Mouse (Mus musculus): ENCODE results near the gene Man1c1. TPM values are rescaled to one million over a fixed set of nuclear protein-coding genes. Genes with fewer than 3 reads are reported as not detected.
A peak's percentile ranks its signal among the peaks of the same experiment; 100 is the strongest.

Man1c1 gene
- polyA plus RNA-seq, 1 experiment: 93.7 TPM

- Histone ChIP-seq H3K4me1 (ENCODE audit: control insufficient read depth, insufficient read depth, low read length) (peaks cover 53% of the 10 kb centered on the region), H3K4me3 (ENCODE audit: insufficient read depth, low read length) (no peak overlapping the region), H3K27ac (ENCODE audit: insufficient read depth, low read depth, low read length) (no peak overlapping the region)
- no peak for TF ChIP-seq CTCF (IDR thresholded peaks at IDR 0.05; ENCODE audit: low read depth, low read length)
- no peak for TF ChIP-seq POLR2A (IDR thresholded peaks at IDR 0.05; ENCODE audit: borderline replicate concordance, low read depth, low read length)
Measured at GRCm38 (mm10) chr4:134651358-134651757, 52.7 kb downstream of the Man1c1 start.

DNA sequence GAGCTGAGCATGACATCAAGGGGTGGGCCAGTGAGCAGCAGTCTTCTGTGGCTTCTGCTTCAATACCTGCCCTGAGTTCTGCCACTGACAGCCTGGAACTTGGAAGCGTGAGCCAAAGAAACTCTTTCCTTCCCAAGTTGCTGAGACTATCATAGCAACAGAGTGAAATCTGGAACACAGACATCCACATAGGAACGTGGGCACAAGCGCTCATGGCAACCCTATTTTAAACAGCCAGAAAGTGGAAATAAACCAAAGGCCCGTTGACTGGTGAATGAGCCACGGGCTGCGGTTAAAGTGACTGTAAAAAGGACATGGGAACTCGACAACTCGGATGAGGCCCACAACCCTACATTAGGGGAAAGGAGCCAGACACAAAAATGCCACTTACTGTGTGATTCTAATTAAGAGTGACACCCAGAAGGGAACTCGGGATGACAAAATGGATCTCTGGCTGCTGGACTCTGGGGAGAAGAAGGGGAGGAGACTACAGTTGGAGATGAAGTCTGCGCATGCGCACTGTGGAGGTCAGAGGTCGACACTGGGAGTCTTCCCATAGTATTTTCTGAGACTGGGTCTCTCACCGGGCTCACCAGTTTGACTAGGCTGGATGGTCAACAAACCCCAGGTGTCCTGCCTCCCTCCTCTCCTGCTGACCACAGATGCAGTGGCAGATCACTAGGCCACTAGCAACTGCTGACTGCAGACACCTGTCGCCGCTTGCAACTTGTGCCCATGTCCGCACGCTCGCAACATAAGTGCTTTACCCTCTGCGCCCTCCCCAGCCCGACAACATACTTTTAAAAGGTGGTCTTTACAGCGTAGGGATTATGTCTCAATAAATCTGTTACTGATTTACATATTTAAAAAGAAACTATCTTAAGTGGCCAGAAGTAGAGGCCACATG is 58.8 kb downstream of the Man1c1 start:
- Histone ChIP-seq H3K27ac (ENCODE audit: insufficient read depth, low read depth, low read length) (no peak overlapping the region), H3K4me1 (ENCODE audit: control insufficient read depth, insufficient read depth, low read length) (peaks cover 3% of the 10 kb centered on the region; the same call in 1 of the 2 replicates), H3K4me3 (ENCODE audit: insufficient read depth, low read length) (no peak overlapping the region)
- no peak for TF ChIP-seq CTCF (IDR thresholded peaks at IDR 0.05; ENCODE audit: low read depth, low read length)
- TF ChIP-seq POLR2A (IDR thresholded peaks at IDR 0.05; ENCODE audit: borderline replicate concordance, low read depth, low read length): no peak

DNA sequence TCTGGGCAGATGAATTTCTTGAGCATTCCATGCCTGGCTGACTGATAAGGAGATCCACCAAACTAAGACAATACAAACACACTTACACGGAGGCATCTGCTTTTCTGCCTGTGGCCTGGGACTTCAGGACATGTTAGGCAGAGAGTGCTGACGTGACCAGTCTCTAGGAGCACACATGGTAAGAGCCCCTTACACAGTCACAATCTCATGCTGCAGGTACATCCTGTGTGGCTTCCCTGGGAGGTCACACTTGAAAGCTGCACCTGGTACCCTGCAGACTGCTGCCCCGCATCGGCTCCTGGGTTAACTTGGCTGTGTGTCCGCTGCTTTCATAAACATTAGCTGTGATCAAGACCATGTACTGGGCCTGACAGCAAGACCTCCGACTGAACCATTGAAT is 59.7 kb downstream of the Man1c1 start:
- TF ChIP-seq CTCF (IDR thresholded peaks at IDR 0.05; ENCODE audit: low read depth, low read length) (no peak), POLR2A (IDR thresholded peaks at IDR 0.05; ENCODE audit: borderline replicate concordance, low read depth, low read length) (no peak)
- peaks cover 4% of the 10 kb centered on the region for H3K4me1 ChIP-seq (ENCODE audit: control insufficient read depth, insufficient read depth, low read length)
- H3K27ac ChIP-seq (ENCODE audit: insufficient read depth, low read depth, low read length): no peak overlapping the region
- no peak overlapping the region for H3K4me3 ChIP-seq (ENCODE audit: insufficient read depth, low read length)

DNA sequence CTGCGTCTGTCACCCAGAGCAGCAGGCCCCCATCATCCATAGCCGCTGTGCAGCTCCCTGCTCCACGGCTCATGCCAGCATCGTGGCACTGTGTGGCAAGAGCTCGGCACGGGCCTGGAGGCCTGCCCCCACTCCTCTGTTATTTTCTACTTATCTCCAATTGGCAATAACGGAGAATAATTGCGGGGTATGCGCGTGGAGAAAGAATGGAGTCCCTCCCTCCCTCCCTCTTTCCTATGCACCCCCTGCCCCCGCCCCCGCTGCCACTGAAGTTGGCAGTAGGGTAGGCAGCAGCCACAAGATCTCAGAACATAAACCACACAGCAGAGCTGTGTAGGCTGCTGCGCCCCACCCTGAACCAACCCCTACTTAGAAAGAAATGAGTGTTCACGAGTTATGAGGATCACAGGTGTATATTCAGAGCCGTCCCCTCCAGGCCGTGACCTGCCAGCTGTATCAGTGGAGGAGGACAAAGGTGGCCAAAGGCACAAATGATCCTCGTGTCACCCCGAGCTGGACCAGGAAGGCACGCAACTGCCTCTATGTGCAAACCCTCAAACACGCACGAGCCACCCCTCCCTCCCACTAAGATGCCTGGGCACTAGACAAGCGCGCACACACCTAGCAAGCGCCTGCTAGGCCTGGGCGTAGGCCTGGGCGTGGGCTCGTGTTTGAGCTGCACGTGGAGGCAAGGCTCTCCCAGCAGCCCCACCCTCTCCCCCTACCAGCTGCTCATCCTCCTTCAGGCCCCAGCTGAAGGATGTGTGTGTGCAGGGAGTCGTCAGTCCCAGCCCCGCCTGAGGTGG is 62.2 kb downstream of the Man1c1 start:
- TF ChIP-seq POLR2A (IDR thresholded peaks at IDR 0.05; ENCODE audit: borderline replicate concordance, low read depth, low read length) (no peak), CTCF (IDR thresholded peaks at IDR 0.05; ENCODE audit: low read depth, low read length) (no peak)
- Histone ChIP-seq H3K27ac (ENCODE audit: insufficient read depth, low read depth, low read length) (no peak overlapping the region), H3K4me3 (ENCODE audit: insufficient read depth, low read length) (no peak overlapping the region), H3K4me1 (ENCODE audit: control insufficient read depth, insufficient read depth, low read length) (peaks cover 26% of the 10 kb centered on the region)

DNA sequence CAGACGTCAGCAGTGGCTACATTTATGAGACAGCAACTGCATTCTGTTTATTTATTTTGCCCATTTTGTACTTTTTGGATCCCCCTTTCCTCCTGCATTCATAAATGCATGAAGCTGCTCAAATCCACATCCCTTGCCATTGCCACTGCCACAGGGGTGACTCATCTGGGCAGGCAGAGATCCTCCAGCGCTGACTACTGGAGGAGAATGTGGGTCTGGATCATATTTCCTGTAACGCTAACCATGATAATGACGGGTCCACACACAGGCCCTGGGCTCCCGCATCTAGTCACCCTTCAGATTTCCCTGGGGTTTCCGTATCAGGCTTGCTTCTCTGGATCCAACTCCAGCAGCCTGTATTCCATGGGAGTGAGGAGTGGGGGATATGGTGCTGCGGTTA is 64.8 kb downstream of the Man1c1 start:
- no peak for TF ChIP-seq CTCF (IDR thresholded peaks at IDR 0.05; ENCODE audit: low read depth, low read length)
- Histone ChIP-seq H3K4me1 (ENCODE audit: control insufficient read depth, insufficient read depth, low read length) (peaks cover 31% of the 10 kb centered on the region), H3K27ac (ENCODE audit: insufficient read depth, low read depth, low read length) (no peak overlapping the region), H3K4me3 (ENCODE audit: insufficient read depth, low read length) (no peak overlapping the region)

DNA sequence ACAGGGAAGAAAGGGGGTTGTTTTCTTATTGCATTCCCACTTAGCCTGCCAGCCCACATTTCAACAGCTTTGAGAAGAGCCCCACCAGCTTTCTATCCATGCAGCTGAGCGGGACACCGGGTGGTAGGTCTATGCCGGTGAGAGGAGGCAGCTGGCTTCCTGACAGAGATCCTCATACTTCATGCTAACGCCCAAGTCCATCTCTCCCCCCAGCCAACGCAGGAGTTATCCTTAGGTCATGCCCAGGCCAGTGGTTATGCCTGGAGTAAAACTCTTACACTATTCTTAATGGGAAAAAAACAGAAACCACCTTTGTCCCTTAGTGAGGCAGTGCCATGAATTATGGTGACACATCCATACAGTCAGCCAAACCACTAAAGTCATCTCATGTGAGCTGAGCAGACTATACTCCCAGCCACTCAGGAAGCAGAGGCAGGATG is 66.0 kb downstream of the Man1c1 start:
- H3K4me3 ChIP-seq (ENCODE audit: insufficient read depth, low read length): no peak overlapping the region
- TF ChIP-seq POLR2A (IDR thresholded peaks at IDR 0.05; ENCODE audit: borderline replicate concordance, low read depth, low read length): no peak
- TF ChIP-seq CTCF (IDR thresholded peaks at IDR 0.05; ENCODE audit: low read depth, low read length): no peak
- H3K27ac ChIP-seq (ENCODE audit: insufficient read depth, low read depth, low read length): peak overlapping the region; percentile 89
- H3K4me1 ChIP-seq (ENCODE audit: control insufficient read depth, insufficient read depth, low read length): peaks cover 43% of the 10 kb centered on the region

GRCm38 (mm10) chr4:134636406-134636805 is 67.7 kb downstream of the Man1c1 start:
- Histone ChIP-seq H3K4me3 (ENCODE audit: insufficient read depth, low read length) (no peak overlapping the region), H3K27ac (ENCODE audit: insufficient read depth, low read depth, low read length) (no peak overlapping the region), H3K4me1 (ENCODE audit: control insufficient read depth, insufficient read depth, low read length) (peaks cover 56% of the 10 kb centered on the region)
- TF ChIP-seq POLR2A (IDR thresholded peaks at IDR 0.05; ENCODE audit: borderline replicate concordance, low read depth, low read length): no peak
- no peak for TF ChIP-seq CTCF (IDR thresholded peaks at IDR 0.05; ENCODE audit: low read depth, low read length)

DNA sequence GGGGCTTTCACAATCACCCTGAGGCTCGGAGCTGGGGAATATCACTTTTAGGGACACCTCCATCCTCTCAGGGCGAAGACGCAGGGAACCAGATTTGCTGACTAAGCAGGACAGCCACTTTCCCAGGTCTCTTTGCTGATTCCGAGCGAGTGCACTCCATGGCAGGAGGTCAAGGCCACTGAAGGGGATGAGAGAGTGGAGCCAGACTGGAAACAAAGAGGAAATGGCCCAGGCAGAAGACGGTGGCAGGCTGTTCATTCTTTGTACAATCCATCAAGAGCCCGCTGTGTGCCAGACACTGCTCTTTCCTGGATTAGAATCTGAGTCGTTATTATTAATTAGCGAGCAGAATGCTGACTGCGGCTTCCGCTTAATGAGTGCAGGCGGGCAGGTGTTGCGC is 70.1 kb downstream of the Man1c1 start:
- peak overlapping the region; percentile 98; the same call in 1 of the 2 replicates for H3K27ac ChIP-seq (ENCODE audit: insufficient read depth, low read depth, low read length)
- H3K4me3 ChIP-seq (ENCODE audit: insufficient read depth, low read length): no peak overlapping the region
- TF ChIP-seq POLR2A (IDR thresholded peaks at IDR 0.05; ENCODE audit: borderline replicate concordance, low read depth, low read length) (no peak), CTCF (IDR thresholded peaks at IDR 0.05; ENCODE audit: low read depth, low read length) (no peak)
- peaks cover 58% of the 10 kb centered on the region for H3K4me1 ChIP-seq (ENCODE audit: control insufficient read depth, insufficient read depth, low read length)

DNA sequence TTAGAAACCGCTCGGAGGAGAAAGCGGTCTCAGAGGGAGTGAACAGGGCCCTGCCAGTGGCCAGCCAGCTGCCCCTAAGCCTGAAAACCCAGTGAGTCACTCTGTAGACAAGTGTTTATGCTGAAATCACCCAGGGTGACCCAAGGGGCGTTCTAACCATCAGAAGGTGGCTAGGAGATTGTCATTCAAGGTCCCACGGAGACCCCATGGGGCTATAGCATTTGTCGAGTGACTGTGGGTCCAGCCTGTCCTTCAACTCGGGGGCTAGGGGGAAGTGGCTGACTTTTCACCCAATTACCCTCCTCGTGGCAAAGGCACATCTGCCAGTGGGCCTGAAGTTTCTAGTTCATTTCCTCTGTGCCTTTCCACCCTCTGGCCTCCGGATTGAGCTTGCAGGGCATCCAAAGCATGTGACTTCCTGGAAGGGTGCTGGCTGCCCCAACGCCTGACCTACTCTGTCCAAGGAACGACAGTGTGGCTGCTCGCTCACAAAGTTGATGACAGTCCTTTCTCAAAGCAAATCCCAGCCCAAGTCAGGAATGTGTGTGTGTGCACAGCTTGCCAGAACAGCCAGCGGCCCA is 71.9 kb downstream of the Man1c1 start:
- Histone ChIP-seq H3K4me3 (ENCODE audit: insufficient read depth, low read length) (no peak overlapping the region), H3K27ac (ENCODE audit: insufficient read depth, low read depth, low read length) (peak overlapping the region; percentile 98), H3K4me1 (ENCODE audit: control insufficient read depth, insufficient read depth, low read length) (peaks cover 60% of the 10 kb centered on the region)
- no peak; the same call in 1 of the 2 replicates for TF ChIP-seq CTCF (IDR thresholded peaks at IDR 0.05; ENCODE audit: low read depth, low read length)
- TF ChIP-seq POLR2A (IDR thresholded peaks at IDR 0.05; ENCODE audit: borderline replicate concordance, low read depth, low read length): no peak

Data from bone marrow macrophage, adult 2 months (primary cell).